Mouse (Mus musculus) lung, postnatal 0 days (tissue): ENCODE measurements around the gene Ly6g6d.

ENCODE experiments used
- CTCF ChIP-seq: IDR thresholded peaks from 2 replicates; pipeline ENCODE4 v1.5.1; 2016; ENCODE audit warnings: antibody characterized with exemption, mild to moderate bottlenecking
- EP300 ChIP-seq: IDR thresholded peaks from 2 replicates; pipeline ENCODE4 v1.6.1; 2016; ENCODE audit warnings: antibody characterized with exemption, mild to moderate bottlenecking, control low read depth

DNA sequence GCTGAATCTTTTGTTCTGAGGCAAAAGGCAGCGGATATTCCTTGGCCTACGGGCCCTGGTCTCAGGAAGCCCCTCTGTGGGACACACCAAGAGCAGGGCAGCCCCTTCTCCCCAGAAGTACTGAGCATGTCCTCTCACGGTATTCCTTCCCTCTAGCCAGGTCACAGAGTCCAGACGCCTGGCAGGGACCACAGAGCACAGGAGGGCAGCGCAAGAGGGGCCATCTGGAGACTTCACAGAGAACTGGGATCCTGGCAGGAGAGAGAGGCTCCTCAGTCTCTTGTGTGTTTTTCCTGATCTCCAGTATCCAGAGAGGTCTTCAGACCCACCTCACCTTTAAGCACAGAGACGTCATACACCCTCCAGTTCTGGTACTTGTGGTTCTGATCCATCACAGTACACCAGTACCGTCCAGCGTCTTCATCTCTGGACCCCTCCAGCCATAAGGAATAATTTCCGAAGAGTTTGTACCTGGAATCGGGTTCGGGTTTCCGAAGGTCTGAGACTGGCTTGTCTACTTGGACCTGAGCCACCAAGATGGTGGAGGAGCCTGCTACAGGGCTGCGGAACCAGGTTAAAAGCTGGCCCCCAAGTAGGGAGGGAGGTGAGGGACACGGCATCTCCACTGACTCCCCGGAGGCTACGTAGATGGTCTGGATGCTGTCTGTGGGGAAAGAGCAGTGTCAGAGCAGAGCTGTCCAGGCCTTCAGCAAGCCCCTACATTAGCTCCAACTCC is 5.1 kb upstream of the Ly6g6d start:
- no peak for TF ChIP-seq CTCF
- TF ChIP-seq EP300: no peak
